Mouse (Mus musculus) thymus, postnatal 0 days (tissue): ENCODE measurements around the gene Crat. TPM values are rescaled to one million over a fixed set of nuclear protein-coding genes. Genes with fewer than 3 reads are reported as not detected.

Experiments used
- DNase-seq: peaks from one replicate; pipeline ENCODE4 v3.0.0-alpha.2; 2015; ENCODE audit warnings: low spot score
- microRNA-seq: library from miRNA; unstranded; fragments of <30 nt; microRNA quantifications from one replicate; pipeline ENCODE4, GENCODE M21; 2016; ENCODE audit warnings: borderline number of aligned reads
- polyA plus RNA-seq: library from polyadenylated mRNA; unstranded; fragments of >200 nt; fragmentation: Nextera tagmentation; extraction: Ambion mirVana; gene quantifications from 2 replicates; pipeline ENCODE4 v1.2.1, GENCODE M21; 2015

The Crat gene
- polyA plus RNA-seq, 1 experiment from 2014 or later, result 7.9 TPM

- no peak for DNase-seq
These were observed 37.9 kb downstream of the Crat start for GRCm38 (mm10) chr2:30377721-30378120.

DNA sequence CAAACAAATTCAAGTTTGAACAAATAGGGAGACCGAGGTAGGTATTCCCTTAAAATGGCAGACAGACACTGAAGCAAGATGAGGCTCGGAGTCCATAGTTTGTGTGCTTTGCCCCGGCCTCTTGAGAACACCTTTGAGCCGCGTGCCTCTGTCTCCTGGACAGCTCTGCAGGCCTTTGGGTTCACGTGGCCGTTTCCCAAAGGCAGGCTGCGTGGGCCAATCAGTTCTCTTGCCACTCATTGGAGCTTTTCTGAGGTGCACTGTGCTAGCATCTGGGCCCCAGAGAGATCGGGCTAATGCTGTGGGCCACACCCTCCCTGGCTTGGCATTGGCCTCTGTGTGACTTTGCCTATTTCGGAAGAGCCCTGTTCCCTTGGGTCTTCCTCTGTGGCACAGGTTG, 39.7 kb downstream of the Crat start:
- no peak for DNase-seq

DNA sequence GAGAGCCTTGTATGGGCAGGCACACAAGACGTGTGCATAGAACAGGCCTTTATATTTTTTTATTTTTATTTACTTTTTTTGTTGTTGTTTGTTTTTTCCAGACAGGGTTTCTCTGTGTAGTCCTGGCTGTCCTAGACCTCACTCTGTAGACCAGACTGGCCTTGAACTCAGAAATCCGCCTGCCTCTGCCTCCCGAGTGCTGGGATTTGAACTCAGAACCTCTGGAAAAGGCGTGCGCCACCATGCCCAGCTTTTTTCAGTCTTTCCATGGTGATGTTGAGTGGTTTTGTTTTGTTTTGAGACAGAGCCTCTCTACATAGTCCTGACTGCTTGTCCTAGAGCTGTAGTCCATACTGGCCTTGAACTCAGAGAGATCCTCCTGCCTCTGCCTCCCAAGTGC, 42.9 kb downstream of the Crat start:
- no peak for DNase-seq

DNA sequence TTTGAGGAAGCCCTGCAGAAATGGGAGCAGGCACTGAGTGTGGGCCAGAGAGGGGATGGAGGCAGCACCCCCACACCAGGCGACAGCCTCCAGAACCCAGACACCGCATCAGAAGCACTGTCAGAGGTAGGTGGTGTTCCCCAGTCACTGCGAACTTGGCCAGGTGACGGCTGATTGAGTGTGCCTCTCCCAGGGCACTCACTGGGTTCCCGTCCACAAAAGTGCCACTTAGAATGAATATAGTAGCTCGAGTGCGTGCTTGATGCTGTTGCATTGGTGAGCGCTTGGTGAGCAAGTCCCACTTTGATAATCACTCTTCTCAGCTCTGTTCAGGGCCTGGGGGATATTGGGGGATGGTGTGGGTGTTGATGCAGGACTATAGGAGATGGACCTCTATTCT, 44.1 kb downstream of the Crat start:
- no peak for DNase-seq

DNA sequence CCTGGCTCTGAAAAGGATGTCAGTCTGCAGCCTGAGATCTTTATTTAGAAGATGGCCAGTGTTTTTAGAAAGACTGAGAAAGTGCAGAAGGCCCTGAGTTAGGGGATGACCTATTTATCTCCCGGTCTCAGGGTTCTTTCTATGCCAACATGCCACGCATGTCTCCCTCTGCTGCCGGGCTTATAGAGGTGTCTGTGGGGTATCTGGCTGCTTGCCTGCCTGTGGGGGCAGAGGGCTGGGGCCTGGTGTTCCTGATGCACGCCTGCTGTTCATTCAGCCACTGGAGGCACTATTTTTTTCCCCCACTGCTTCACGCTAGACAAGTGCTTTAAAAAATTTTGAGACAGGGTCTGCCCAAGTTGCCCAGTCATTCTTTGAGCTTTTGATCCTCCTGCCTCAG, 49.4 kb downstream of the Crat start:
- DNase-seq, result no peak

DNA sequence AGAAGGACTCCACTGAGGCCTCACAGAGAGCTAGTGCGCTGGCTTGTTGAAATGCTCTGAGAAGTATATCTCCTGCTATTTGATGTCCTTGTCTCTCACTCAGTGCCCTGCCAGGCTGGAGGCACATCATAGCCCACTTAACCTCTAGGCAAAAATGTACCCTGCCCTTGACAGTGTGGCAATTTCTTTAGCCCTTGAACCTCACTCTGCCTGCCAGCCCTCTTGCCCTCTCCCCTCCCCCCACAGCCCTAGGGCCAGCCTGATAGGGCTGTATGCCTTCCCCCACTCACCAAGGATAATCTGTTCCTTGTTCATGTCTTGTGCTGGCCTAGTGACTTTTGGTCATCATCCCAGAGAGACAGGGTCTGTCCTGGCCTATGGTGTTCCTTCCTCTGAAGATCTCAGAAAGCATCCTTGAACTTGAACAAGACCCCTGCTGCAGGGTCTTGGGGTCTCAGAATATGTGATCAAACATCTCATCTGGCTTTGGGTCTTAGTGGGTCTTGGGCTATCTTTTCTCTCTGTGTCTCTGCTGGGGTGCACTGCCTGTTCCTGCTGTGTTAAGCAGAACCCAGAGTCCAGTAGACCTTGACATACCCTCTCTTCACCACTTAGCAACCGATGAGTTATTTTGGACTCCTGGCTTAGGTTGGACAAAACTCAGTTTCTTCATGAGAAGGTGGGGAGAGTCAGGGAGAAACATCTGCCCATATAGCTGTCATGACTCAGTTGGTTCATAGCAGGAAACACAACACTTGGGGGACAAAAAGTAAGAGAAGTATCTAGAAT, 50.1 kb downstream of the Crat start:
- DNase-seq, result no peak

GRCm38 (mm10) chr2:30363773-30364650, 51.6 kb downstream of the Crat start, which contains the start of gene Miga2:
TSS of gene Miga2 (plus strand) at chr2:30364233.
- peak; percentile 96 for DNase-seq

- no peak for DNase-seq
These were observed 52.7 kb downstream of the Crat start for GRCm38 (mm10) chr2:30362865-30363264.

DNA sequence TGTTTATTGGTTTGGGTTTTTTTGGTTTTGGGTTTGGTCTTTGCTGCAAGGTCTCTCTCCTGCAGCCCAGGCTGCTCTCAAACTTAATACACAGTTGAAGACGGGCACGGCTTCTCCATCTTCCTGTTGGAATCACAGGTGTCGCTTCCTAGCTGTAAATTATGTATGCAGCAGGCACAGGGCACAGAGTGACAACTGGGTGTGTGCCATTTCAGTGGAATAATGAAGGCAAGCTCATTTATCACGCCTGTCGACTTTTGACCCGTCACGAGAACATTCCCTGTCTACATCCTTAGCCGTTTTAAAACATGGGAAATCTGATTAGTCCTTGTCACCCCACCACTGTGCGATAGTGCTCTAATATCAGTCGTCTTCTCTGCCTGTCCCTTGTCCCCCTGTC, 55.0 kb downstream of the Crat start:
- DNase-seq, result no peak

GRCm38 (mm10) chr2:30358533-30359531, 56.8 kb downstream of the Crat start, which contains the start of gene Sh3glb2:
TSS of gene Sh3glb2 (minus strand) at chr2:30359337.
- DNase-seq, result peak; percentile 88

DNA sequence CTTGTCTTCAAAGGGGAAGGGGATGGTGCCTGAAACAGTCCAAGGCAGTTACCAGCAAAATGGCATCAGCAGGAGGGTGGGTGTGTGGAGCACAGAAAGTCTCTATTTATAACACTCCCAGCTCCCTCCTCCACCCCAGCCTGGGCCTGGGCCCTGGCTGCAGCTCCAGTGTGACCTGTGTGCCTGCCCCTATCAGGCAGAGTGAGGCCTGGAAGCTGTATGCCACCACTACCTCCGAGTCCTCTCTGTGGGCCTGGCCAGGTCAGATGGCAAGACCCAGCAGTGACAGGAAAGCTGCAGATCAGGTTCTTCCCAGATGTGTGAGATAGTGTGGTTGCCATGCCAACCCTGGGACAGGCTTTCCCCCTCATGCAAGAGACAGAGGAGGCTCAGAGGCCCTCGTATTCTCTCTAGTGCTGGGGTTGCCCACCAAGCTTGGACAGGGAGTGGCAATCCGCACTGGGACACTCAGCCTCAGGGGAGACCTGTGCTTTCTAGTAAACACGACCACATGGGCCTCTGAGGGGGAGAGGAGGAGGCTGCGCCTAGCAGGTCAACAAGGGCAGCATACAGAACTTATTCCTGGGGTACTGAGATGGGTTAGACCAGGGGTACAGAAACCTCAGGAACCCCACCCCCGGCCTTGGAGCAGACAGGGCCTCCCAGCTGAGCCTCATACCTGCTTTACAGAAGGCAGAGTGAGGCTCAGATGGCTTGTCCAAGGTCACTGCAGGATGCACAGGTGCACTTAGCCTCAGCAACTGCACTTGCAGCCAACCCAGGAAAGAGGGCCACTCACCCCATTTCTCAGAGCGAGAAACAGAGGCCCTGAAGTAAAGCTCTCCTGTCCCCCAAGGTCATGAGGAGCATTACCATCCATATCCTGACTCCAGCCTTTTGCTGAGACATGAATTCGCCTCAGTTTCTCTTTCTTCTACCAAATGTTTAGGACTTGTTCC, 57.8 kb downstream of the Crat start:
- DNase-seq, result peak; percentile 11

- DNase-seq, result no peak
These were observed 58.7 kb downstream of the Crat start for GRCm38 (mm10) chr2:30356906-30357305.

DNA sequence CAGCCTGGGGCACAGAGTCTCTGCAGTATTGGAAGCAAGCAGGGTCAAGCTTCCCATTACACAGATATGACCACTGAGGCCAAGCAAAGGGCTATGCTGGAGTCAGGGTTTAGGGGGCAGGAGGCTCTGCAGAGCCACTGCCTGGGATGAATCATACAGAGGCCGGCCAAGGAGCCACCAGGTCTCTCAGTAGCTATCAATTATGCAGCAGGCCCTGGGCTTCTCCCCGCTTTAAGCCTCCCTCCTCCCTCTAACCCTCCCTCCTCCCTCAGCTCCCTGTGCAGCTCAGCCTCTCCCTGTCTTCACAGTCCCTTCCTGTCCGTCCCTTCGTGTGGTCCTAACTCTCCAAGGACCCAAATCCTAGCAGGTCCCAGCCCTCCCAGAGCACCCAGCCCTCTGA, 59.3 kb downstream of the Crat start:
- no peak for DNase-seq

GRCm38 (mm10) chr2:30355861-30356260, 59.8 kb downstream of the Crat start:
- no peak for DNase-seq

- no peak for DNase-seq
These were observed 64.5 kb downstream of the Crat start for GRCm38 (mm10) chr2:30351149-30351548.

Small RNA genes lying within 50 kb of the gene (microRNA-seq; reads per million reads assigned to microRNA genes)
- gene Gm47292, result not detected

Other genes with a start within 250 kb of the Crat start
- gene Endog, start 244.3 kb downstream of the Crat start, polyA plus RNA-seq, result 22.6 and 23.5 TPM in 2 replicates
- 44.8 and 46.0 TPM in 2 replicates for gene Spout1, start 237.4 kb downstream of the Crat start, polyA plus RNA-seq
- 14.5 and 15.5 TPM in 2 replicates for gene Kyat1, start 210.0 kb downstream of the Crat start, polyA plus RNA-seq
- 21.4 and 22.6 TPM in 2 replicates for gene Lrrc8a, start 178.1 kb downstream of the Crat start, polyA plus RNA-seq
- 0.04 and 0.08 TPM in 2 replicates for gene Gm28035, start 175.2 kb downstream of the Crat start, polyA plus RNA-seq
- gene Phyhd1, start 149.6 kb downstream of the Crat start, polyA plus RNA-seq, result 2.8 and 3.0 TPM in 2 replicates
- not detected in 2 replicates for gene Gm28038, start 134.8 kb downstream of the Crat start, polyA plus RNA-seq
- 15.8 and 18.6 TPM in 2 replicates for gene Dolk, start 129.5 kb downstream of the Crat start, polyA plus RNA-seq
- gene Nup188, start 129.4 kb downstream of the Crat start, polyA plus RNA-seq, result 21.3 and 22.3 TPM in 2 replicates
- 66.9 and 77.5 TPM in 2 replicates for gene Sh3glb2, start 56.5 kb downstream of the Crat start, polyA plus RNA-seq
- gene Miga2, start 51.6 kb downstream of the Crat start, polyA plus RNA-seq, result 7.6 and 10.6 TPM in 2 replicates
- 27.8 and 28.1 TPM in 2 replicates for gene Dolpp1, start 23.6 kb downstream of the Crat start, polyA plus RNA-seq
- 127 and 128 TPM in 2 replicates for gene Ptpa, start 226 bp upstream of the Crat start, polyA plus RNA-seq
- gene Ier5l, start 58.4 kb upstream of the Crat start, polyA plus RNA-seq, result 0.55 and 0.69 TPM in 2 replicates
- 1.2 and 1.3 TPM in 2 replicates for gene Cstad, start 179.2 kb upstream of the Crat start, polyA plus RNA-seq